Mouse (Mus musculus) lung, embryonic 14.5 days (tissue): ENCODE results near the gene Cyb5r1. TPM values are rescaled to one million over a fixed set of nuclear protein-coding genes. Genes with fewer than 3 reads are reported as not detected.

ENCODE experiments used
- ATAC-seq: fragments of 200-750 bp; cut with Nextera tagmentation; 2 replicates; pipeline ENCODE4 v1.8.0; 2017; ENCODE audit warnings: mild to moderate bottlenecking, moderate TSS enrichment, moderate library complexity; ENCODE audit not compliant: insufficient read depth
- DNase-seq: peaks from one replicate; pipeline ENCODE4 v3.0.0-alpha.2; 2015
- H3K27ac ChIP-seq: fragments of 300-500 bp; sonication (generic); 2 replicates; pipeline ENCODE4 v1.5.1; 2014; ENCODE audit warnings: low read depth, mild to moderate bottlenecking, moderate library complexity
- H3K27me3 ChIP-seq: fragments of 300-500 bp; sonication (generic); 2 replicates; pipeline ENCODE4 v1.6.1; 2014; ENCODE audit warnings: low read length, control low read depth; ENCODE audit not compliant: insufficient read depth
- H3K36me3 ChIP-seq: fragments of 300-500 bp; sonication (generic); 2 replicates; pipeline ENCODE4 v1.6.1; 2014; ENCODE audit warnings: control low read depth; ENCODE audit not compliant: insufficient read depth
- H3K4me1 ChIP-seq: fragments of 300-500 bp; sonication (generic); 2 replicates; pipeline ENCODE4 v1.6.1; 2014; ENCODE audit warnings: antibody characterized with exemption, control low read depth; ENCODE audit not compliant: insufficient read depth
- H3K4me2 ChIP-seq: fragments of 300-500 bp; sonication (generic); 2 replicates; pipeline ENCODE4 v1.6.1; 2014; ENCODE audit warnings: mild to moderate bottlenecking
- H3K4me3 ChIP-seq: fragments of 300-500 bp; sonication (generic); 2 replicates; pipeline ENCODE4 v1.5.1; 2014; ENCODE audit warnings: low read depth, low read length
- H3K9ac ChIP-seq: fragments of 300-500 bp; sonication (generic); 2 replicates; pipeline ENCODE4 v1.6.1; 2014
- H3K9me3 ChIP-seq: fragments of 300-500 bp; sonication (generic); 2 replicates; pipeline ENCODE4 v1.6.1; 2016; ENCODE audit warnings: low read depth, low read length, control low read depth
- CTCF ChIP-seq: IDR thresholded peaks from 2 replicates; pipeline ENCODE4 v1.5.1; 2016; ENCODE audit warnings: antibody characterized with exemption, low read depth
- WGBS: fragments of 180-500 bp; shearing (Covaris S2); extraction: QIAGEN DNeasy Blood & Tissue Kit; methylation state at CpG from one replicate; pipeline ENCODE4 v1.1.7; 2014; 5-methylcytosine and 5-hydroxymethylcytosine counted together
- polyA plus RNA-seq: library from polyadenylated mRNA; unstranded; fragments of >200 nt; fragmentation: Nextera tagmentation; extraction: Ambion mirVana; gene quantifications from 2 replicates; pipeline ENCODE4 v1.2.1, GENCODE M21; 2014

Cyb5r1 gene
- polyA plus RNA-seq, 1 experiment from 2014 or later = 37.8 TPM

- no peak overlapping the region for H3K9ac ChIP-seq
- H3K4me1 ChIP-seq = no peaks in the 10 kb centered on the region
- no peak for ATAC-seq
- peak; percentile 65 for TF ChIP-seq CTCF
- DNase-seq = peak; percentile 88
- H3K27ac ChIP-seq = no peak overlapping the region
- H3K4me2 ChIP-seq = no peak overlapping the region
- H3K4me3 ChIP-seq = no peak overlapping the region
- no peaks in the 10 kb centered on the region for H3K27me3 ChIP-seq
- H3K9me3 ChIP-seq = no peaks in the 10 kb centered on the region
- 49% methylated on average over 9 of the region's 9 CpGs for WGBS
- no peaks in the 10 kb centered on the region for H3K36me3 ChIP-seq
Measured at GRCm38 (mm10) chr1:134368777-134369337, 36.5 kb upstream of the Cyb5r1 start.

- no peak overlapping the region for H3K4me2 ChIP-seq
- H3K36me3 ChIP-seq = no peaks in the 10 kb centered on the region
- no peak overlapping the region for H3K4me3 ChIP-seq
- no peaks in the 10 kb centered on the region for H3K9me3 ChIP-seq
- 71% methylated on average over 2 of the region's 2 CpGs for WGBS
- no peaks in the 10 kb centered on the region for H3K4me1 ChIP-seq
- no peak for TF ChIP-seq CTCF
- H3K9ac ChIP-seq = no peak overlapping the region
- DNase-seq (no peak), ATAC-seq (no peak)
- H3K27me3 ChIP-seq = no peaks in the 10 kb centered on the region
- H3K27ac ChIP-seq = no peak overlapping the region
Measured at GRCm38 (mm10) chr1:134374124-134374523, 31.2 kb upstream of the Cyb5r1 start.

GRCm38 (mm10) chr1:134381051-134381450, 24.3 kb upstream of the Cyb5r1 start:
- ATAC-seq = no peak
- no peak overlapping the region for H3K9ac ChIP-seq
- WGBS = 62% methylated on average over 2 of the region's 2 CpGs

GRCm38 (mm10) chr1:134381795-134382625, 23.3 kb upstream of the Cyb5r1 start:
- ATAC-seq = no peak; the same call in 1 of the 2 replicates
- H3K9me3 ChIP-seq = no peaks in the 10 kb centered on the region
- H3K27me3 ChIP-seq = no peaks in the 10 kb centered on the region
- H3K36me3 ChIP-seq = no peaks in the 10 kb centered on the region
- no peak for TF ChIP-seq CTCF
- peak; percentile 62 for DNase-seq
- 3% methylated on average over 19 of the region's 19 CpGs for WGBS
- peak overlapping the region; percentile 27 for H3K9ac ChIP-seq
- peak overlapping the region; percentile 59 for H3K4me2 ChIP-seq
- H3K4me1 ChIP-seq = 0 out of 2 replicates have a peak, but pooled peaks cover 3% of the 10 kb centered on the region
- H3K4me3 ChIP-seq = peak overlapping the region; percentile 26
- no peak overlapping the region for H3K27ac ChIP-seq

More at GRCm38 (mm10) chr1:134381051-134381450, 24.3 kb upstream of the Cyb5r1 start:
- Histone ChIP-seq H3K27me3 (no peaks in the 10 kb centered on the region), H3K27ac (no peak overlapping the region), H3K4me1 (0 out of 2 replicates have a peak, but pooled peaks cover 3% of the 10 kb centered on the region), H3K9me3 (no peaks in the 10 kb centered on the region), H3K4me2 (peak overlapping the region; percentile 59; the same call in 1 of the 2 replicates), H3K36me3 (no peaks in the 10 kb centered on the region), H3K4me3 (no peak overlapping the region)
- peak; percentile 2 for DNase-seq
- TF ChIP-seq CTCF = no peak

- 84% methylated on average over 4 of the region's 4 CpGs for WGBS
- no peak for TF ChIP-seq CTCF
- 0 out of 2 replicates have a peak, but pooled peaks cover 3% of the 10 kb centered on the region for H3K4me1 ChIP-seq
- no peak overlapping the region for H3K4me2 ChIP-seq
- DNase-seq (no peak), ATAC-seq (no peak)
- no peak overlapping the region for H3K4me3 ChIP-seq
- no peaks in the 10 kb centered on the region for H3K36me3 ChIP-seq
- H3K27me3 ChIP-seq = no peaks in the 10 kb centered on the region
- no peaks in the 10 kb centered on the region for H3K9me3 ChIP-seq
- no peak overlapping the region for H3K27ac ChIP-seq
- H3K9ac ChIP-seq = no peak overlapping the region
Measured at GRCm38 (mm10) chr1:134384581-134384980, 20.8 kb upstream of the Cyb5r1 start.

GRCm38 (mm10) chr1:134385176-134385575, 20.2 kb upstream of the Cyb5r1 start:
- H3K4me1 ChIP-seq = 0 out of 2 replicates have a peak, but pooled peaks cover 3% of the 10 kb centered on the region
- ATAC-seq = no peak
- no peak for DNase-seq
- H3K27ac ChIP-seq = no peak overlapping the region
- H3K4me3 ChIP-seq = no peak overlapping the region
- no peak overlapping the region for H3K9ac ChIP-seq
- H3K9me3 ChIP-seq = no peaks in the 10 kb centered on the region
- H3K36me3 ChIP-seq = no peaks in the 10 kb centered on the region
- no peaks in the 10 kb centered on the region for H3K27me3 ChIP-seq
- no peak overlapping the region for H3K4me2 ChIP-seq
- TF ChIP-seq CTCF = no peak

GRCm38 (mm10) chr1:134385666-134386065, 19.7 kb upstream of the Cyb5r1 start, which contains the start of gene 4933406M09Rik:
TSS of gene 4933406M09Rik (plus strand) at chr1:134385940.
- no peak within 1 kb of the TSS for H3K27ac ChIP-seq
- ATAC-seq = no peak
- no peak within 1 kb of the TSS for H3K4me3 ChIP-seq
- no peak within 1 kb of the TSS for H3K4me2 ChIP-seq
- H3K27me3 ChIP-seq = no peaks in the 10 kb centered on the region
- 0 out of 2 replicates have a peak, but pooled peaks cover 3% of the 10 kb centered on the region for H3K4me1 ChIP-seq
- no peaks in the 10 kb centered on the region for H3K9me3 ChIP-seq
- H3K9ac ChIP-seq = no peak within 1 kb of the TSS
- WGBS = 92% methylated on average over 1 of the region's 1 CpGs
- DNase-seq = no peak
- TF ChIP-seq CTCF = no peak
- H3K36me3 ChIP-seq = no peaks in the 10 kb centered on the region
